Mouse (Mus musculus) c-Kit-positive CD71-positive TER-119-negative erythroid progenitor cells, embryonic 14.5 days (primary cell): ENCODE results near the gene Id1.

Experiments
- DNase-seq: peaks from one replicate; pipeline ENCODE4 v3.0.0-alpha.2; 2013; ENCODE audit warnings: low read depth

Gene Id1

DNA sequence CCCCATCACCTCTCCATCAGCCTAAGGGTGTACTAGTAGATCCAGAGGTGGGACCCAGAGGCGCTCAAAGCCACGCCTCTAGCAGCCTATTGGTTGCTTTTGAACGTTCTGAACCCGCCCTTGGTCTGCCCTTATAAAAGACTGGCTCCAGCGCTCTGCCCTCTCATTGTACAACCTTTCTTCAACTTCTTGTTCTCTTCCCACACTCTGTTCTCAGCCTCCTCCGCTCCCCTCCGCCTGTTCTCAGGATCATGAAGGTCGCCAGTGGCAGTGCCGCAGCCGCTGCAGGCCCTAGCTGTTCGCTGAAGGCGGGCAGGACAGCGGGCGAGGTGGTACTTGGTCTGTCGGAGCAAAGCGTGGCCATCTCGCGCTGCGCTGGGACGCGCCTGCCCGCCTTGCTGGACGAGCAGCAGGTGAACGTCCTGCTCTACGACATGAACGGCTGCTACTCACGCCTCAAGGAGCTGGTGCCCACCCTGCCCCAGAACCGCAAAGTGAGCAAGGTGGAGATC lies at the start of gene Id1:
TSS of gene Id1 (plus strand) at position 162 of the 512 bp plus-strand sequence.
- peak; percentile 91 for DNase-seq

DNA sequence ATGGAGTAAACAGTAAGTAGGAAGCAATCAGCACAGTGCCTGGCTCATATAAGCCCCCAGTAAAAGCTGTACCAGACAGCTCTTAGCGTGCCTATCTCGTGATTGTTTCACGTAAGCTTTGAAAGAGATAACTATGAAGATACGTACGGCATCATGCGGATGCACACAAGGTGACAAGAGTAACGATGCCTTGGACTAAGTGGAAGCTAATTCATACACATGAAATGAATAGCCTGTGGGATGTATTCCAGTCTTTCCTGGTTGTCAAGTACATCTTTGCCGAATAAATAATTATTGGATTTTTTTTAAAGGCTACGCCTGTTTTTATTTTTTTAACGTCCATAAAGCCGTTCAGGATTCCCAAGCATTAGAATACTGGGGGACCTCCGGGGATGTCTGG lies 49.7 kb upstream of the Id1 start:
- DNase-seq, result no peak

DNA sequence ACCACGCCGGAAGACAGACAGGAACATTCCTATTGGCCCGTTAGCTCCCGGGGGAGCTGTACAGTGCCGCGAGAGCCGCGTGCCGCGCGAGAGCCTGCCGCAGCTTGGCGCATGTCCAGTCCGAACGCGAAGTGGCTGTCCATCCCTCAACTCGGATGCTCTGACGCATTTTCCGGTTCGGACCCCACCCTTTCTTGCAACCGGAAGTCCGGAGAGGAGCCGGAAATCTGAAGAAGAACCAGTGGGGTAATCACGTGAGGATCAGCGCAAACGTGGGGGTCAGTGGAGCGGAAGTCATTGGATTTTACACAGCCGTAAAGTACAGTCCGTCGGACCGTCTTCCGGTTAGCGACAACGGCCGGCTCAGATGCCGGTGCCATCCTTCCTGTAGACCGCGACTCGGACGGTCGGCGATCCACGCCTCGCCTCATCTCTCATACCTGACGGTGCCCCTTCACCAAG lies 49.2 kb upstream of the Id1 start, which contains the start of gene Mcts2:
TSS of gene Mcts2 (plus strand) at position 230 of the 462 bp plus-strand sequence.
- DNase-seq, result peak; percentile 83

DNA sequence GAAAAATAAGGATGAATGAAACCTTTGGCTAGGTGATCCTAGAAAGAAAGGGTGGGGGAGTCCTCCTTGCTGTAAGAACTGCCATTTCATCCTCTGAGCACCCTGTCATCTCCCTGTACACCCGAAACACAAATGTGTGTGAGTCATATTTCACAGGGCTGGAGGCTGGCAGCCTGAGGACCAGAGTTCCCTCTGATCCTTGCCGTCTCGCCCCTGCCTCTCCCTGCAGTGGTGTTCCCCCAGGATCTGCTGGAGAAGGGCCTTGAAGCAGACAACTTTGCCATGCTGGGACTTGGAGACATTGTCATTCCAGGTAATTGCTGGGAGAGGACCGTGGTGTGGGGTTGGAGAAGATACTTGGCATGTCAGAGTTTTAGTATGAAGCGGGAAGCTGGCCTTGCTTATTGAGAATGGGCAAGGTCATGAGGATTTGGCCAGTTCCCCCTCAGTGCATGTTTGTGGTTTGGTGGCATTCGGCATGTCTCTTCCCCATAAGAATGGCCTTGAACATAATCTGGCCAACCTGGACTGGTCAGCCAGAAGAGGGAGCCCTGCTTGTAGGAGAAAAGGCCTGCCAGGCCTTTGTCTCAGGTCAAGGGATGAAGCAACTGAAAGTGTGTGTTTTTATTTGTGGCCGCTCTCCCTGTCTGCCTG lies 44.4 kb upstream of the Id1 start:
- DNase-seq, result no peak

DNA sequence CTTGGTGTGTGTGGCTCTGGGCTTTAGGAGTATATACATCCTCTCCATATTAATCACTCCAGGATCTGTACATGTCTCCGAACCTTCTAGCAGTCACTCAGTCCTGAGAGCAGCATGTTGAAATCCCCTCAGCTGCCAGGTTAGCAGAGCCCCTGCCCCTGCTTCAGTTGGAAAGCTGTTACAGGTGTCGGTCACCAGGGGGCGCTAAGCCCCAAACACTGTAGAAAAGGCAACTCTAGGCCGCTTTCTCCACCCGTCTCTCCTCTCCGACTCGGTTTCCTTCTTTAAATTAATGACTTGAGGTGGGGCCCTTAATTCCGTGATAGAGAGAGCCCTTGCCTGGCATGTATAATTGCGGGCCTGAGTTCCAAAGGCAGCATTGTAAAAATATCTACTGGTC lies 42.8 kb upstream of the Id1 start:
- DNase-seq, result peak; percentile 66

DNA sequence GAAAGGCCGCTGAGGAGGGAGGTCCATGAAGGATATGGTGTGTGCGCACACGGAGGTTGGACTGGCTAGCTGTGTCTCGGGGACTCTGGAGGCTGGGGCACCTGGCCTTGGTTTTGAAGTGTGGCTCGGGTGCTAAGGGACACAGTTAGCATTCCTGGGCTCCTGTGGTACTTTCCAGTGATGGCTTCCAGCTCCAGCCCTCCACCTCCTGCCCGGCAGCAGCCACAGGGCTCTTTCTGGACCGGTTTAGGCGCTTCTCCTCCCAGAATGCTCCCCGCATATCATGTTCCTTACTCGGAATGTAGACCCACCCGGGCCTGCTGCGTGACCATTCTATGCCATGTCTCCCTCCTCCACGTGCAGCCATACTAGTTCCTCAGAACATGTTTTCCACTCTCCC lies 42.3 kb upstream of the Id1 start:
- no peak for DNase-seq

DNA sequence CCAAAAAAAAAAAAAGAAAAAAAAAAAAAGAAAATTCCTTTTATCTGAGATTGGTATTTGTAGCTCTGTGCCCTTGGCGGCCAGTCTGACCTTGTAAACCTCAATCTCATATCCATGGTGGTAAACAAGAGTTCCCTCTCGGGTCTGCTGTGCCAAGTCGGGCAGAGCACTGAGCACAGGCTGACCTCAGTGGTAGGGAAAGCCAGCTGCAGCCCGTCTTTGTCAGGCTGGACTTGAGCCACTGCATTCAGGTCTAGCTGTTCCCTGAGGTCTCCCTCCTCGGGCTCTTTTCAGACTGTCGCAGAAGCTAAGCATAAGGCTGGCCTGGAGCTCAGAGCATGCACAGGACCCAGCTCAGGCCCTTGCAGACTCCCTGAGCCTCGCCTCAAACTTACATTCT lies 41.3 kb upstream of the Id1 start:
- DNase-seq, result no peak

DNA sequence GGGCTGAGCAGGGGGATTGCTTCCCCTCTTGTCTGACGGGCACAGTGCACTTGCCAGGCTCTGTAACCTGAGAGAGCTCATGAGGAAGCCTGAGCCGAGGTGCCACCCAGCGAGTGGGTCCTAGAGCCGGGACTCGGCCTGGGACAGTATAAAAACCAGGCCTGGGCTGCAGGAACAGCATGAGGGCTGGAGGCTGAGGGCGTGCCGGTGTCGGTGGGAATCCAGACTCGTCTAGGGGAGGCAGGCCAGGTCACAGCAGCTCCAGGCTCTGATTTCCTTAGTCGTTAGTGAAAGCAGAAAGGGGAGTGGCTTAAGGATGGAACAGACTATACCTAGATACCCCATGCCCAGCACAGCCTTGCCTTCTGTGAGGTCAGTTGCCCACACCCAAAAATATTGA lies 40.0 kb upstream of the Id1 start:
- DNase-seq, result no peak

DNA sequence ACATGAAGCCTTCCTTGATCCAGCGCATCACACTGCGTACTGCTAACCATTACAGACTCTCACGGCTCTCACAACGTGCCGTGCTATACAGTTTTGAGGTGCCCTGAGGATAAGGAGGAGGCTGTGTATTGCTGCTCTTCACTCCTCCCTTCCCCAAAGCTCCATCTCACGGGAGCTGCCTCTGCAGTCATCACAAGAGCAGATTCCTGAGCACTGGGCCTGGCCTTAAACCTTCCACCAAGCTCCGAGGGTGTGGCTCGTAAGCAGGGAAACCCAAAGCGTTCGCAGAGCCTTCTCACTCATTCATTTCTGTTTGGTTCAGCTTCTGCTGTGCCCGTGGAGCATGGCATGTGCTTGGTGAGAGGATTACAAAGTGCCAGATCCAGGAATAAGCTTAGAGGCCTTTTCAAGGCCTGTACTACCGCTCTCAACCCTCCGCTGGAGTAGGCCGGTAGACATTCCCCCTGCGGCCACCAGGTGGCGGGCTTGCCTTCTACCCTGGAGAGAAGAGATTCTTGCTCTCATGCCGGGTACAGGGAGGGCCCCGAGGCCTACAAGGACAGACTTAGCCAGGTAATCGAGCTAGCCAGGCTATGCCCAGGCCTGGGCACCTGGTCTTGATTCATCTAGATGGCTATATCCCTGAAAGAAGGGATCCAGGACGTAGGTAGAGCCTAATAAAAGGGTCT lies 39.4 kb upstream of the Id1 start:
- peak; percentile 83 for DNase-seq

DNA sequence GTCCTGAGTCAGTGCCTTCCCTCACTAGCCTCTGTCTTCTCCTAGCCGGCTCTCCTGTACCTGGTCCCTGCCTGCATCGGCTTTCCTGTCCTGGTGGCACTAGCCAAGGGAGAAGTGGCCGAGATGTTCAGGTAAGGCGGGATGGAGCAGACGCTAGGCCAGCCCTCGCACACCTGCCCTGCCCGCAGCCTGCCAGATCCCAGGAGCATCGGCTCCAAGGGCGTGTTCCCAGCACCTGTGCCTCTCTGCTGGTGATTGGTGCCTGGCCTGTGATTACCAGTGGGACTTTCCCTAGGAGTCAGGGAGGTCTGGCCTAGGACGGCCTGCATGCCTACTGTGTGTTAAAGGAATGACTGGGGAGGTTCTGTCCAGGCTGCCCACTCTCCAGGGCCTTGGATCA lies 35.9 kb upstream of the Id1 start:
- no peak for DNase-seq

DNA sequence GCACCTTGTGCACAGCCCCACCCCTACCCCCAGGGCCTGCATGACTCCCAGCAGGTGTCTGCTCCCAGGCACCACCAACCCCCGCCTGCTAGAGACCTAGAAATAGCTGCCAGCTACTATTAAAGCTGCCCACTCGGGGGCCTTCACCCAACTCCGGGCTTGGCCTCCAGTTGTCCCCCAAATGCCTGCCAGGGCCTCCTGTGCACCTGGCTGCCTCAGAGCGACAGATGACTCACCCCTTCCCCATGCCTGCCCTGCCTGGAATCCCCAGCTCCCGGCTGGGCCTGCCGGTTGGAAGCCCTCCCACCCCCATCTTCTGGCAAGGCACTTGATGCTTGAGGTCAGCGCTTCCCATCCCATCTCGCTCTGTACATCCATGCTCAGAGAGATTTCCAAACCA lies 35.3 kb upstream of the Id1 start:
- no peak for DNase-seq

DNA sequence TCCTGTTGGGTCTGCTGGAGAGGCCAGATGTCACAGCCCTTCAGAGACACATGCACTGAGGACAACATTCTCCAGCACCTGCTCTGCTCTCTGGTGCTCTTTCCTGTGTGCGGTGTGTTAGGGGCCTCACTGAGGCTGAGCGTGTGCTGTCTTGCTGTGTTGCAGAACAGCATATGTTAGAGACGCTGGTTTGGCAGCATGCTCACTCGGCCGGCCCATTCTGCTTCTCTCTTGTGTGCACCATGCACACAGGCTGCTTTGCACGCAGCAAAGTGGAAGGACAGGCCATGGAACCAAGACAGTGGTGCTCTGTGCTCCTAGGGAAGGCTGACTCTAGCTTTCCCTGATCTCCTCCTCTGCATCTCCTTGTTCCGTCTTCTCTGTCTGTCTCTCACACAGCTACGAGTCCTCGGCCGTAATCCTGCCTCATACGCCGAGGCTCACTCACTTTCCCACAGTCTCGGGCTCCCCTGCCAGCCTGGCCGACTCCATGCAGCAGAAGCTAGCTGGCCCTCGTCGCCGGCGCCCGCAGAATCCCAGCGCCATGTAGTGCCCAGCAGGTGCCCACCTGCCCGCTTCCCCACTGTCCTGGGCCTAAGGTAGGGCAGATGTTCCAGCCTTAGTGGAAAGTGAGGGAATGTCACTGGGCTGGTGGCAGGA lies 32.3 kb upstream of the Id1 start:
- DNase-seq, result no peak

DNA sequence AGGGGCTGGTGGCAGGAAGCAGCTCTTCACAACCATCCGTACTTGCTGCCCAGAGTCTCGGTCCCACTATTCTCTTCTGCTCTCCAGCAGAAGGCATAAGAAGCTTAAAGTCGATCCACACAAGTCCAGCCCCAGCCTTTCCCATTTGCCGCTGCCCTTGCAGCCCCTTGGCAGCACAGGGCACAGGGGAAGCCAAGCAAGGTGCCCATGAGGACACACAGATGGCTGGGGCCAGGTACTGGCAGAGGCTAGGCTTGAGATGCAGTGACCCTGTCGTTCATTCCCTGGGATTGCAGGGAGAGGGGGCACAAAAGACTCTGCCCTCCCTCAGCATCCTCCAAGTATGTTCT lies 31.8 kb upstream of the Id1 start:
- DNase-seq, result no peak

DNA sequence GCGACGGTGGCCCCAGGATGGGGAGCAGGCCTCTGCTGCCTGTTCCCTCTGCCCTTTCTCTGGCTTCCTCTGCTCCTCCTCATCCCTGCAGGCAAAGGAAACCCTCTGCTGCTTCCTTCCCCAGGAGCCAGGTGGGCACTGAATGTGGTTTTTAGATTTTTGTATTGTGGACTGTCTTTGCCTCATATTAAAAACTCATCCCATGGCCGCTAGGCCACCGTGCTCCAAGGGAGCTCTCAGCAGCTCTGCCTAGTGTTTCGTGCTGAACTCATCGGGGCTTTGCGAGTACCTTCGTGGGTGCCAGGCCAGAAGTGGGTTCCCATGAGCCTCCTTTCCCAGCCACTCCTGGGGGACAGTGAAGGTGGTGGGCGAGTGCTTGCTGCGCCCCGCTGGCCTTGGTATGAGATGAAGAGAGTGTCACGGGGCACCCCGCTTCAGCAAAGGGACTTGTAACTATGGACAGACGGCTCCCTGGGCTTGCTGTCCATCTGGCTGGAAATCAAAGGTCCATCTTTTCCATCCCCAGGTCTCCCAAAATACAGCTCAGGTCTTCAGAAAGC lies 31.2 kb upstream of the Id1 start:
- no peak for DNase-seq

DNA sequence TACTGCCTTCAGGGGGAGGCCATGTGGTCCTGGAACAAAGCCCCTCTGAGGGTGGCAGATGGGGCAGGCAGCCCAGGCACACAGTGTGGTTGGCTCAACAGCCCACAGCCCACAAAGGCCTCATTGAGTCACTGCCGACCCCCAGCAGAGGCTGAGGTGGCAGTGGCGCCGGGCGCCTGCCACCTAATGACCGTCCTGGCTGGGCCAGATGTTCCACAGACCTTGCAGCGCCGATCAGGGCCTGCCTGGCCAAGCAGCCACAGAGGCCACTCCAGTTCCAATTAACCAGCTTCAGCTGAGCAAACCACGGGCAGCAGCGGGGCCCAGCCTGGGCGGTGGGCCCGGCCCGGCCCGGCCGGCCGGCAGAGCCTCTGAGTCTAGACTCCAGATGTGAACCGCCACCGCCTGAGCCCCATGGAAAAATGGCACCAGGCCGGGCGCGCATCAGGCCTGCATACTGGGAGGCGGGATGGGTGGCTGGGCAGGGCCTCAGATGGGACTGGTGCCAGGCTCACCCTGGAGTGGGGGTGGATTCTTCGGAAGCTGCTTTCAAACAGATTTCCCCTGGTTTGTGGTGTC lies 30.0 kb upstream of the Id1 start:
- DNase-seq, result no peak

DNA sequence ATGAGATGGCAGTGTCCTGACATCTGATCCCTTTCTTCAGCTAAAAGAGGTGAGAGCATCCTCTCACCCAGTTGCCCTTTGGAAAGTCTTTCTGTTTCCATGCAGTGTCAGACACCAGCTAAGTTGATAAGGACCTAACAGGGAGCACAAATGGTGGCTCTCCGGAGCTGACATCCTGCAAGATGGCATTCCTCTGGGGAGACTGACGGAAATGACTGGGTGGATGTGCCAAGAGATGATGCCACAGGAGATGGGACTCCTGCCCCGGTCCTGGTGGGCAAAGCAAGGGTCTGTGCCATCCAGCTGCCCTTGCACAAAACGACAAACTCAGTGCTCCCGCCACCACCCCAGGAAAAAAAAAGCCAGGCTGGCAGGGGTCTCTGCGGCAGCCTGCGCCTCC lies 28.9 kb upstream of the Id1 start:
- DNase-seq, result no peak

DNA sequence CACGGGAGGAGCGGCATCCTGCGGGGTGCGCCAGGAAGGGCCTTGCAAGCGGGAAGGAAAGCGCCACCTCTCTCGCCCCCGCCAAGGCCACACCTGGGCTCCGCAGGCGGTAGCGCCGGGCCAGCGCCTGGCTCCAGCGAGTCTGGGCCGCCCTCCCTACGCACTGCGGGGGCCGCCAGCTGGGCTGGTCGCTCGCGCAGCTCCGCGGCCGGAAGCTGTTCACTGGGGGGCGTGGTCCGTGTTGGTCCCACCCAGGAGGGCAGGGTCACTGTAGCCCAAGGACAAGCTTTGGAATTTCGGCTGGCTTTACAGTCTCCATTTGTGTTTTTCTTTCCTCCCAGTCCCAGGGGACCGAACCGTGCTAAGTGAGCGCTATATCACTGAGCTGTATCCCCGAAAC lies 28.4 kb upstream of the Id1 start:
- peak; percentile 17 for DNase-seq

DNA sequence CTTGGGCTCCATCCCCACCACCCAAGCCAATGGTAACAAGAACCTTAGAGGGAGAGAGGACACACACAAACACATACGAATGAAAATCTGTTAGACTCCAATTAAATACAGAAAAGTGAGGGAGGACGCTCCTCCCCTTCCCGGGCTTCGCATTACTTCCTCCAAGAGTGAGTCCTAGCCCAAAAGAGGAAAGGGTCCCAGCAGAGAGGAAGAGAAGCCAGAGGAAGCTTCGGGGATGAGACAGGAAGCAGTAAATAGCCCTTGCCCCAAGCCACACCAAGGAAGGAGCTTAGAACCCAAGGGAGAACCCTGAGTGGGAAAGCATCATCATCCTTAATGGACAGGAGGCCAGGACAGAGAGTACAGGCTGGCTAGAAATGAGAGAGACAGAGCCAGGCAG lies 27.0 kb upstream of the Id1 start:
- no peak for DNase-seq

DNA sequence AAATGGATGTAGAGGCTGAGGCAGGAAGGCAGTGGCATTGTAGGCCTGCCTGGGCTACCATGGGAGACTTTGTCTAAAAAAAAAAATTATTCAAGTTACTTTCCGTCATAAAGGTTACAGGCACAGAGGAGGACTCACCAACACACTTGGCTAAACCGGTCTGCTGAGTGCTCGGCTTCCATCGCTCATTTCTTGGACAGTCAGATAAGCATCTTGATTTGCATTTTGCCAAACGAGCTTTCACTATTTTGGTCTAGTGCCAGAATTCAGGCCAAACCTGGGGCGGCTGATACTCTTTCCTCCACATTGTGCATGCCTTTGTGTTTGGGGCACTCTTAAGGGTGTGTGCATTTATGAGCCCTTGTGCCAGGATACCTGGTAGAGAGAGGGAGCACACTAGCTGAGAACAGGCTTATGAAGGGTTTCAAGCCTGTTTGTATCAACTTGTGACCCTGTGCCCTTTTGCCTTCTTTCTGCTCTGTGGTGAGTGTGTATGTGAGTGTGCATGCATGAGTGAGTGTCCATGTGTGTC lies 19.7 kb upstream of the Id1 start:
- no peak for DNase-seq

DNA sequence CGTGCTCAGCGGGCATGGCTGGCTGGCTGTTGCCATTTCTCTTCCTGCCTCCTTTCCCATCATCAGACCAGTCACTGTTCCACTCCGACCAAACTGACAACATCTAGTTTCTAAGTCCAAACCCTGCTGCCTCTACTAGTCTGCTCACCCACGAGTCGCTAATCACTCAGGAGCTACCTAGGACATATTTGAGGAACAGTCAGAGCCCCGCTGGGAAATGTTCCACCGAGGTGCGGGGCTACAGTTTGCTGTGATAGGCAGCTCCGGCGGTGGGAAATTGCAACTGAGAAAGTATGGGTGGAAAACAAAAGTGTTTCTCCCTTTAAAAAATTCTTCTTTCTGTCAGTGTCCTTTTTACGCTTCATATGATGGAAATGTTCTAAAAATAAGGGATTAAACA lies 18.4 kb upstream of the Id1 start:
- DNase-seq, result no peak

DNA sequence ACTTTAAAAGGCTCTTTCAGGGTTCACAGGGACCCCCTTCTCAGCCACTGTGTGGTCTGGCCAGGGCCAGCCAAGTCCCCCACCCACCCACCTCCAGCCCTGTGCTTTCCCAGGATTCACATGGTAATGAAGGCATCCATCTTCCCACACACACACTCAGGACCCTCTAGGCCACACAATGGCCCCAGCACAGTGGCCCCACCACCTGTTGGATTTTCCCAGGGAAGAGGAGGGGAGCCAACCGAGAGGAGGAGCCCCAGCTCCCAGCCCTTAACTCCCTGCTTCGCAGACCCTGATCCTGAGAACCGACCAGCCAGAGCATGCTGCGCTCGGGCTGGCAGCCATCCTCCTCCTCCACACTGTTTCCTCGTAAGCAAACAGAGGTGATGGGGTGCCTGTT lies 18.0 kb upstream of the Id1 start:
- no peak for DNase-seq

DNA sequence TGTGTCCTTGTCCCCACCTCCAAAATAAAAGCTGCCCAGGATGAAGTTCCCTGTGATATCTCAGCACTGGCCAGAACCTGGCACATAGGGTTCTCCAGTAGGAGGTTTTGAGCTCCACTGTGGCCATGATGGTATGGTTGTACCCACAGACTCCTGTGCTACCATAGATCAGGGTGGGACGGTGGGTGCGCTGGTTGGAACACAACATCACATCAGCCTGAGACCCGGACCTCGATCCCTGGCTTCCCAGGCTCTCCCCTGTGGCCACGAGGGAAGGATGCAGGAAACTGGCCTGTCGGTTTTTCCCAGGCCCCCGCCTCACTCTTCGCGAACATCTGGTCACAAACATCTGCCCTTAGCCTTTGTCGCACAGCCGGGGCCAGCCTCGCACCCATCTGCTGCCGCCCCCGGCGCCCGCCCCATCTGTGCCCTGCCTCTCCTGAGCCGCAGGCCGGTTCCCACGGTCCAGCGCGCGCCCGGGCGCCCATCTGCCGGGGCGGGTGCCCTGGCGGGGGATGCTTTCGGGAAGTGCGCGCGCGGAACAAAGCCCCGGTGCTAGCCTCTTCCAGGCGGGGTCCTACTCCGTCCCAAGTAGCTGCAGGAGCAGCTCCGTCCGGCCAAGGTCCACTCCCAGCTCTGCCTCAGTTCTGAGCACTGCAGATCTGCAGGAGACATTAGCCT lies 12.3 kb upstream of the Id1 start:
- DNase-seq, result no peak
